Mouse (Mus musculus) neural tube, embryonic 15.5 days (tissue): ENCODE results near the gene Qrfp. TPM values are rescaled to one million over a fixed set of nuclear protein-coding genes. Genes with fewer than 3 reads are reported as not detected.

Experiments used
- polyA plus RNA-seq: library from polyadenylated mRNA; unstranded; fragments of >200 nt; fragmentation: Nextera tagmentation; extraction: Ambion mirVana; gene quantifications from 2 replicates; pipeline ENCODE4 v1.2.1, GENCODE M21; 2015

The Qrfp gene
- polyA plus RNA-seq, 1 experiment from 2014 or later: not detected

Other genes starting within 250 kb of the Qrfp start
- gene Fubp3, start 237.9 kb downstream of the Qrfp start, polyA plus RNA-seq: 44.9 and 51.3 TPM in 2 replicates
- gene Prdm12, start 170.5 kb downstream of the Qrfp start, polyA plus RNA-seq: 5.3 and 7.8 TPM in 2 replicates
- 40.3 and 47.1 TPM in 2 replicates for gene Exosc2, start 139.9 kb downstream of the Qrfp start, polyA plus RNA-seq
- gene Abl1, start 122.2 kb downstream of the Qrfp start, polyA plus RNA-seq: 13.3 and 18.0 TPM in 2 replicates
- gene Fibcd1, start 35.4 kb upstream of the Qrfp start, polyA plus RNA-seq: 4.9 and 6.4 TPM in 2 replicates
- gene Lamc3, start 76.7 kb upstream of the Qrfp start, polyA plus RNA-seq: 4.1 and 4.2 TPM in 2 replicates
- gene Aif1l, start 139.6 kb upstream of the Qrfp start, polyA plus RNA-seq: 16.9 and 19.5 TPM in 2 replicates
- gene Nup214, start 163.9 kb upstream of the Qrfp start, polyA plus RNA-seq: 62.0 and 66.0 TPM in 2 replicates